Mouse (Mus musculus): ENCODE data around the gene Cx3cr1.
"Not testable (repeated sequence)": the region's sequence is repeated elsewhere in the genome, so short reads cannot be mapped to it uniquely, and the experiment has no call there.

Gene Cx3cr1

DNA sequence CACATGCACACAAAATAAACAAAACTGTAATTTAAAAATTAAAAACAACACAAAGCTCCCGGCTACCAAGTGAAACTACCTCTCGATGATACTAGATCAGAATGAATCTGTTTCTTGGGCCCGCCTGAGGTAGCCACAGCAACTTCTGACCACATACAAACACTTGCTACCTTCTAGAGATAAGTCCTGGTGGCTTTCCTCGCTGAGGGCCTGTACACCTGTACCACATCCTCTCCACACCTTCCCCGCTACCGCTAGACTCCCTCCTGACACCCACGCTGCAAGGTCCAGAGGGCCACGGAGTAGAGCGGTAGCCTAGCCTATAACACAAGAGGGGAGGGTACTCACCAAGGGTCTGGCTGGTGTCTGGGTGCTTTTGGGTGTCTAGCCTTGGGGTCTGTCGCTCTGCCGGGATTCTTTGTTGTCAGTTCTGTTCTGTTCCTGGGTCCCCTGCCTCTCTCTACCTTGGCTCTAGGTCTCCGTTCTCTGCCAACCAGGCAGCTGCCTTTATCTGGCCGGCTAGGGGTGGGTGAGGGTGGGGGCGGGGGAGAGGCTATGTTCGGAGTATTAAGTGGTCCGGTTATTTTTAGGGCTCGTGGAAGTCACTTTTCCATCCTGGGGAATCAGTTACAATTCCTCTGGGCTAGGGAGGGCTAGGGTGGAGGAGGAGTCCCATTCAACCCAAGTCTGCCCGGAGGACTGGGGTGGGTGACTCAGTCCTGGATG lies 46.4 kb downstream of the Cx3cr1 start, which contains the start of gene Xirp1:
Xirp1 (minus strand) TSS at position 513 of the 726 bp plus-strand sequence.
- no peak for DNase-seq

GRCm38 (mm10) chr9:120021164-120021563 lies 48.5 kb downstream of the Cx3cr1 start:
- no peak for DNase-seq

- peak; percentile 78 for DNase-seq
Observed at GRCm38 (mm10) chr9:120020285-120020890, 49.3 kb downstream of the Cx3cr1 start.

- no peak for DNase-seq
Observed at GRCm38 (mm10) chr9:120016956-120017355, 52.7 kb downstream of the Cx3cr1 start.

DNA sequence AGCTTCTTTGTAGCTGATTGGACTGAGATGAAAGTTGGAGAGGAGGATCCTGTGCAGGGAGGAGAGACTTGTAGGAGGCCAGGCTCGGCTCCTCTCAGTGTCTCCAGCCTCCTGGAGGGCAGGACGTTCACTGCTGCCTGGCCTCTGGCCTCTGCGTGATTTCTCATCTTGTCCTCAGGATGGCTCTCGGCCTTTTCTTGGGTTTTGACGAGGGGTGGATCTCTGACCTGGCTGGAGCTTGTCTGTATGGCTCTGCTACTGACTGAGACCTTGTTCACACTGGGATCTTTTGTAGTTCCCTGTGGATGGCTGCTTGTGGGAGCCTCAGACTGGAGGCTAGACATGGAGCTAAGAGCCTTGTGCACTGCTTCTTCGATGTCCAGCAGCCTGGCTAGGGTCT lies 54.9 kb downstream of the Cx3cr1 start:
- DNase-seq = no peak

DNA sequence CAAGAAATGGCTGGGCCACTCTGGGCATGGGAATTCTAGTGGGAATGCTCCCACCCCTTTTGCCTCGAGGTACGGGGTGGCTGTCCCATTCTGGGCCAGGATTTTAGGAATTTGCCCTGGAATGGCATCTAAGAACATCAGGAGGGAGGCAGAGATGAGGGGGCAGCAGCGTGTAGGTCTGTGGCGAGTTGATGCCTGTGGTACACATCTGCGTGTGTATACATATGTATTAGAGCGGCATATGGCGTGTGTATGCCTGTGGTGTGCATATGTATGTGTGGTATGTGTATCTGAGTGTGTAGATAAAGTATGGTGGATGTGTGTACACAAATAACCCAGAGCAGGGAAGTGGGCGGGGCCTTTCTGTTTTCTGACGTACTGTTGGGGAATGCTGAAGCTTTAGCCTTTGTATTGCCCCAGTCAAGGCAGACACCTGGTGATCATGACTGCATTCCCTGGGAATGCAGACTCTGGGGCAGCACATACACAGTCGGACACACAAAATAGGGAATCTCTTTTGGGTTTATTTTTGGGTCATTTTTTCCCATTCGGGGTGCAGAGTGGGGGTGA lies 56.3 kb downstream of the Cx3cr1 start:
- no peak for DNase-seq

GRCm38 (mm10) chr9:120012781-120013180 lies 56.9 kb downstream of the Cx3cr1 start:
- DNase-seq = no peak

DNA sequence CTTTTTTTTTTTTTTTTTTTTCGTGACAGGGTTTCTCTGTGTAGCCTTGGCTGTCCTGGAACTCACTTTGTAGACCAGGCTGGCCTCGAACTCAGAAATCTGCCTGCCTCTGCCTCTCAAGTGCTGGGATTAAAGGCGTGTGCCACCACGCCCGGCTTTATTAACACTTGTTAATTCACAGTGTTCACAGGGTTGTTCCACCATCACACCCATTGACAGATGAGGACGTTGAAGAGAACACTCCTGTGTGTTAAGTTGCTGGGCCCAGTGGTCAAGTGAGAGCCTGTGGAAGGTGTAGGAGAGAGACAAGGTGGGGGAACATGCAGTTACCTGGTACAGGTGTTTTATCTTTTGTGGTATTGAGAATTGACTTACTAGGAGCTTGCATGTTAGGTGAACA lies 57.5 kb downstream of the Cx3cr1 start:
- not testable (repeated sequence) for DNase-seq

- peak; percentile 70 for DNase-seq
Observed at GRCm38 (mm10) chr9:120011533-120011932, 58.1 kb downstream of the Cx3cr1 start.

DNA sequence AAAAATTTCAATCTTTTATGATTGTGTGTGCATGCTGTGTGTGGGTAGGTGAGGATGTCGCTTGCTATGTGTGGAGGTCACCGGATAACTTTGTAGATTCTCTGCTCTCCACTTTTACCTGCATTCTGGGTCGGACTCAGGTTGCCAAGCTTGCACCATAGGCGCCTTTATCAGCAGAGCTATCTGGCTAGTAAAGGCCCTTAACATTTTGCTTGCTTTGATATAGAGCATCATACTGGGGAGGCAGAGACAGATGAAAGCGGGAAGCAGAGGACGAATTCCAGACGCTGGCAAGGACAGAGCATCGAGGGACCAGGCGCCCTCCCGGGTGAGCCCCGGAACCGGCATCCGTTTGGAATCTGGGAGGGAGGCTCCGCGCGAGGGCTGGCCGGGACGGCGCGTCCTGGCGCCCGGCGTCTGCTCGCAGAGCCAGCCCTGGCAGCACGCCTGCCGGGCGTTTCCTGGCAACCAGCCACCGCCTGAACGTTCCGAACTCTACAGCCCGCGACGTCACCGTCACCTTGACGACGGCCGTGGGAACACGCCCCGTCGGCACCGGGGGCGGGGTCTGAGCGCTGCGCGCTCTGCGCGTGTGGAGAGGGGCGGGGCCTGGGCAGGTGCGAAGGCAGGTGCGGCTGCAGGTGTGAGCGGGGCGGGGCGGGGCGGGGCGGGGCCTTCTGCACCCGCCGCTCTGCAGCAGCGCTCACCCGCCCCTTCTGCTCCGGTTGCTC lies 58.7 kb downstream of the Cx3cr1 start:
- peak; percentile 97 for DNase-seq

DNA sequence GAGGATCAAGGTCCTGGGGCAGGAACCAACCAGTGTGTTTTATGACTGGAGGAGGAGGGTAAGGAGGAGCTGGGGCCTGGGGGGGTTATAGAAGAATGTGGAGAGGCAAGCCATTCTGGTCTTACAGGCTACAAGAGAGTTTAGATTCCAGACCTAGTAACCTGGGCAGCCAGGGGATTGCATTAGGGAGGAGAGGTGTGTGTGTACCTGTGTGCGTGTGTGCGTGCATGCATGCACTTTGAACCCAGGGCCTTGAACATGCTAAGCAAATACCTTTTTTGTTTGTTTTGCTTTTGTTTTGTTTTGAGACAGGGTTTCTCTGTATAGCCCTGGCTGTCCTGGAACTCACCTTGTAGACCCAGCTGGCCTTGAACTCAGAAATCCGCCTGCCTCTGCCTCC lies 59.8 kb downstream of the Cx3cr1 start:
- no peak for DNase-seq

DNA sequence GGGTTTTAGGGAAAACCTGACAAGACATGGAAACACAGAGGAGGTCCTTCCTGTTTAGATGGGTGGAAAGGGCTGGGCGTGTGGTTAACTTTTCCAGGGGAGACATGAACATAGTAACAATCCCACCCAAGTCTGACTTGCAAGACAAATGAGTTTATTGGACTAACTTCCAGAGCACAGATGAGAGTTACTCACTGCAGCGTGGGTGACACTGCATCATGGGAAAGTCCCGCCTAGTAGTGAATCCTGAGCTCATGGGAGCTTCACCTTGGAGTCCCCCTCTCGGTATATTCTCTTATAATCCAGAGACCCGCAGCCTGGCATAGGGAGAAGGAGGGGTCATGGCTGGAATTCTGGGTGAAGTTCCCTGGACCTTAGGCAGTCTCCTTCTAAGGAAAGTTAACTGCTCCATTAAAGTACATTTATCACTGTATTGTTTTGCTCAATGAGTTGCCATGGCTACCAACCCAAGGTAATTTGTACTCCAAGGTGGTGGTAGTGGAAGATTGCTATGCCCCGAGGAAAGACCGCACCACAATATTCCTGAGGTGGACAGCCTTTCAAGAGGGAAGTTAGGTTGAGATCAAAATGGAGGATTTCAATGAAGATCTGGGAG lies 60.3 kb downstream of the Cx3cr1 start:
- DNase-seq = no peak

DNA sequence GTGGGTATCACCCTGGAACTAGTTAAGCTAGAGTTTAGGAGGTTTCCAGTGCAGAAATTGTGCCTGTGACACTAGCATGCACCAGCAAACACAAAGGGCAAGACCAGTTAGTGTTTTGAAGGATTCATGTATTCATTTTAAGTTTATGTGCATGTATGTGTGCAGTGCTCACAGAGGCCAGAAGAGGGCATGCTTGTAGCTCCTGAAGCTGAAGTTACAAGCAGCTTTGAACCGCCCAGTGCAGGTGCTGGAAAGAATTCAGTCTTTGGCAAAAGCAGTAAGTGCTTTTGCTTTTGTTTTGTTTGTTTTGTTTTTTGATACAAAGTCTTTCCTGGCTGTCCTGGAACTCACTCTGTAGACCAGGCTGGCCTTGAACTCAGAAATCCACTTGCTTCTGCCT lies 61.8 kb downstream of the Cx3cr1 start:
- DNase-seq = no peak

GRCm38 (mm10) chr9:120005936-120006335 lies 63.7 kb downstream of the Cx3cr1 start:
- DNase-seq = no peak

- DNase-seq = no peak
Observed at GRCm38 (mm10) chr9:120002893-120003292, 66.8 kb downstream of the Cx3cr1 start.

DNA sequence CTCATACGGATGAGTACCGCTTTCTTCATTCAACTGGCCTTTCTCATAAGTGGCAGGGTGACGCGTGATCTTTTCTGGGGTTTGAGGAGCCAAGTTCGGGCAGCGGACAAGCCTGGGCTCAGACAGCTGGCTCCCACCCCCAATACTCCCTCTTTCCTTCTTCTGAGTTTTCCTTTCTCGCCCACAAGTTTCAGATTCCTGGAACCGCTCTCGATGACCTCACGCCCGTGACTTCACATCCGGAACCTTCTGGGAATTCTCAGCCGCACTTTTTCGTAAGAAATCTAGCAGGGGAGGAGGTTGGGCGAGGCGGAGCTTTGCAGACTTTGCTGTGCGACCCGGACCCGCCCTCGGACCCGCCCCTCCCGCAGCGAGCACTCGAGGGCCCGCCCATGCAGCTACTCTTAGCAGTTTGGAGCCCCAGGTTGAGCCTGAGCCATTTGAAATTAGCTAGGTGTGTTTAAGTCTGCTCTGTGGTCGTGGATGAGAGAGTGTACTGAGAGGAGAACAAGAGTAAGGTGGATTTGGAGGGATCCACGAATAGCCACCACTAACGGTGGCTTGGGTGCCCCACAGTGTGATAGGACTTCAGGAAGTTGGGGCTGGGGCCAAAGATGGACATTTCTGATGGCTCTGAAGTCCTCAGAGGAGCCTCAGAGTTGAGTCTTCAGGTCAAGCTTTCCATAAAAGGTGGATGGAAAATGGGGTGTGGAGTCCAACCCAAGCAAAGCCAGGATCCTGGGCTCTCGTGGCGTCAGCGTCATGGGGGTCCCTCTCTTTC lies 67.5 kb downstream of the Cx3cr1 start:
- peak; percentile 81 for DNase-seq

DNA sequence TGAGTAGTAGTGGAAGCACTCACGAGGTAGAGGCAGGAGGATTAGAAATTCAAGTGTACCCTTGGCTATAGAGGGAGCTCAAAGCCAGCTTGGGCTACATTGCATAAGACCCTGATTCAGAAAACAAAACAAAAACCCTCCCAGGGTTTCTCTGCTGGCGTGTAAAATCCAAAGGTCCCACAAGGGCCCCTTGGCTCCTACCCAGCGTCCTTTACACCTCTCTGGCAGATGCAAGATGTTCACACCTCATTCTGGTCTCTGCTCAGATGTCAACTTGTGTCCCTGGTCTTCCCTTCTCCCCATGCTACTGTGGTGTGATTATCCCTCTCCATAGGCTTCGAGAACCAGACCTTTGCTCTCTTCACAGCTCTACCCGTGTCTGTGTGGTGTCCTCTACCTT lies 68.9 kb downstream of the Cx3cr1 start:
- DNase-seq = no peak

GRCm38 (mm10) chr9:119999636-120000035 lies 70.0 kb downstream of the Cx3cr1 start:
- no peak for DNase-seq

GRCm38 (mm10) chr9:119998776-119999175 lies 70.9 kb downstream of the Cx3cr1 start:
- DNase-seq = no peak

- DNase-seq = no peak
Observed at GRCm38 (mm10) chr9:119996080-119996479, 73.6 kb downstream of the Cx3cr1 start.

DNA sequence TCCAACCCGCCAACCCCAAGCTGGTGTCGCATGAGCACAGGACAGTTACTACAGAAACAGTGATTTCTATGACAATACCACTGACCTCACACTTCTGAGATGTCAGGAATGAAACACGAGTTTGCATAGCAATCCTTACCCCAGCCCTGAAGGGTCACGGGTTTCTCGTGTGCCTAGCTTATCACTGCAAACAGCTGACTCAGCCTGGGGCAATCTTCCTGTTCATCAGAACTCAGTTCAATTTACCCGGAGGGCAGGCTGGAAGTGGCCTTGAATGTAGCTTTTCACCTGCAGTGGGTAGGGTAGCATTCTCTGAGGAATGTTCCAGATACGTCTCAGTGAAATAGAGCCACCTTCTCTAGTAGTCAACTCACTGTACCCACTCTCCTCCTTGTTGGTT lies 75.5 kb downstream of the Cx3cr1 start:
- no peak for DNase-seq
